Mouse (Mus musculus) stomach, postnatal 0 days (tissue): ENCODE data around the gene Fam221a.
A peak's percentile ranks its signal among the peaks of the same experiment; 100 is the strongest.

Experiments
- CTCF ChIP-seq: IDR thresholded peaks from 2 replicates; pipeline ENCODE4 v1.5.1; 2016; ENCODE audit warnings: antibody characterized with exemption, low read depth, mild to moderate bottlenecking, moderate library complexity
- EP300 ChIP-seq: optimal IDR thresholded peaks from 2 replicates; pipeline ENCODE3; 2016; ENCODE audit warnings: antibody characterized with exemption

DNA sequence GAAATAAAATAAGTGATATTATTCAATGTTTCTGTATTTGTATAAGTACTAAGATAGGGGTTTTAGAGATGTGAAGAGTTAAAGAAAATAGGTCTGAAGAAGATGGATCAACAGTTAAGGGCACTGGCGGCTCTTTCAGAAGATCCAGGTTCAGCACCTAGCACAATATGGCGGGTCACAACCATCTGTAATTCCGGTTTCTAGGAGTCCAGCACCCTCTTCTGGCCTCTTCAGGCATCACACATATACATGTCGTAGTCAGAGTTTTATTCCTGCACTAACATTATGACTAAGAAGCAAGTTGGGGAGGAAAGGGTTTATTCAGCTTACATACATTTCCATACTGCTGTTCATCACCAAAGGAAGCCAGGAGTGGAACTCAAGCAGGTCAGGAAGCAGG lies 12.4 kb upstream of the Fam221a start:
- TF ChIP-seq CTCF (peak; percentile 50), EP300 (no peak)
